Mouse (Mus musculus): Measurements from ENCODE around the gene Nat8f4. TPM values are rescaled to one million over a fixed set of nuclear protein-coding genes. Genes with fewer than 3 reads are reported as not detected.
"Not testable (repeated sequence)": the region's sequence is repeated elsewhere in the genome, so short reads cannot be mapped to it uniquely, and the experiment has no call there.

The Nat8f4 gene
- 1.5 and 1.8 TPM in 2 replicates for polyA plus RNA-seq (2012; rRNA removed)

DNA sequence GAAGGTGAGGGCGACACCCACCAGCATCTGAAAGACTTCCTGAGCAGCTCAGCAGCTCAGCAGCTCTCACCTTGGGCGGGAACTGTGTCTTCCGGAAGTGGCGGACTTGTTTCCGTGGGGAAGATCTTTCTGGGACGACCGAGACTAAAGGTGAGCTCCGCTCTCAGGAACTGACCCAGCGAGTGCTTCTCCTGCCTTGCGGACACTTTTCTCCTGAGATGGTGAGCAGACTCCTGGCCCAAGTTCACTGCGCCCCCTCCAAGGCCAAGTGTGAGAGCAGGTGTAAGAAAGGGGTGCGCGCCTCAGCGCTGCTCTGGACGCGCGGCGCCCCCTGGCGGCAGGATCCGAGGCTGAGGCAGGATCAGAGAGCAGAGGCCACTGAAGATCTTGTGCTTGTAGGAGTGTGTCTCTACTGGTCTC lies at the start of gene Nat8f4:
Nat8f4 (minus strand) TSS at position 243 of the 420 bp plus-strand sequence.
- Histone ChIP-seq H3K27ac (ENCODE audit: insufficient read depth, low read length) (peak within 1 kb of the TSS; percentile 77), H3K4me3 (ENCODE audit: extremely low read depth, insufficient read depth, insufficient read length) (peak within 1 kb of the TSS; percentile 70)
- WGBS = 10% methylated on average over 20 of the region's 20 CpGs
- not testable (repeated sequence) for H3K36me3 ChIP-seq (ENCODE audit: control insufficient read depth, insufficient read depth, low read length); H3K4me1 ChIP-seq (ENCODE audit: control insufficient read depth, insufficient read depth, insufficient read length); H3K27me3 ChIP-seq (ENCODE audit: control insufficient read depth, insufficient read depth, low read length)
- peak; percentile 50; the same call in 1 of the 2 replicates for TF ChIP-seq CTCF (IDR thresholded peaks at IDR 0.05; ENCODE audit: extremely low read depth, insufficient read depth, insufficient read length, insufficient replicate concordance)
- DNase-seq (ENCODE audit: low read depth in 1 of 2, low spot score in 2 of 2) = peak; percentile 29 to 72

DNA sequence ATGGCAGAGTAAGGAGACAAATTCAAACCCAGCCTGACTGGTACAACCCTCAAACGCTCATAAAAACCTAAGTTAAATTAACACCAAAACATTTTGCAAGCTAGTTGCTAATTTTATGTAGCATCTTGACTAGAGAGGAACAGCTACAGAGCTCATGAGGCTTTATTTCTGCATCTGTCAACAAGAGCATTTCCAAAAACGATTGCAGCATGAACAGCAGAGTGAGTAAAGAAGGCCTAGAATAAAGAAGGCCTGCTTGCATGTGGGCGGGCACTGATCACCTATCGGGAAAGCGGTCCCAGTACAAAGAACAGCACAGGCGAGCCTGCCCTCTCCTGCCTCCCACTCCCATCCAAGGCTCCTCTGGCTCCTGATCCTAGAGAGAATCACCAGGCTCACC lies 43.9 kb upstream of the Nat8f4 start:
- H3K4me1 ChIP-seq (ENCODE audit: control insufficient read depth, insufficient read depth, insufficient read length) = no peaks in the 10 kb centered on the region
- peaks cover 64% of the 10 kb centered on the region for H3K36me3 ChIP-seq (ENCODE audit: control insufficient read depth, insufficient read depth, low read length)
- no peak for TF ChIP-seq CTCF (IDR thresholded peaks at IDR 0.05; ENCODE audit: extremely low read depth, insufficient read depth, insufficient read length, insufficient replicate concordance)
- TF ChIP-seq POLR2A (IDR thresholded peaks at IDR 0.05; ENCODE audit: low read depth, low read length) = no peak
- H3K27ac ChIP-seq (ENCODE audit: insufficient read depth, low read length) = no peak overlapping the region
- WGBS = 86% methylated on average over 6 of the region's 6 CpGs
- H3K27me3 ChIP-seq (ENCODE audit: control insufficient read depth, insufficient read depth, low read length) = no peaks in the 10 kb centered on the region
- H3K4me3 ChIP-seq (ENCODE audit: extremely low read depth, insufficient read depth, insufficient read length) = no peak overlapping the region
- DNase-seq (ENCODE audit: low read depth in 1 of 2, low spot score in 2 of 2) = no peak

- TF ChIP-seq POLR2A (IDR thresholded peaks at IDR 0.05; ENCODE audit: low read depth, low read length) (no peak), CTCF (IDR thresholded peaks at IDR 0.05; ENCODE audit: extremely low read depth, insufficient read depth, insufficient read length, insufficient replicate concordance) (no peak)
- Histone ChIP-seq H3K4me3 (ENCODE audit: extremely low read depth, insufficient read depth, insufficient read length) (no peak overlapping the region), H3K4me1 (ENCODE audit: control insufficient read depth, insufficient read depth, insufficient read length) (no peaks in the 10 kb centered on the region), H3K27me3 (ENCODE audit: control insufficient read depth, insufficient read depth, low read length) (no peaks in the 10 kb centered on the region), H3K27ac (ENCODE audit: insufficient read depth, low read length) (no peak overlapping the region), H3K36me3 (ENCODE audit: control insufficient read depth, insufficient read depth, low read length) (peaks cover 29% of the 10 kb centered on the region)
- no peak for DNase-seq (ENCODE audit: low read depth in 1 of 2, low spot score in 2 of 2)
- 95% methylated on average over 3 of the region's 3 CpGs for WGBS
Measured at GRCm38 (mm10) chr6:85942469-85942868, 37.8 kb upstream of the Nat8f4 start.

DNA sequence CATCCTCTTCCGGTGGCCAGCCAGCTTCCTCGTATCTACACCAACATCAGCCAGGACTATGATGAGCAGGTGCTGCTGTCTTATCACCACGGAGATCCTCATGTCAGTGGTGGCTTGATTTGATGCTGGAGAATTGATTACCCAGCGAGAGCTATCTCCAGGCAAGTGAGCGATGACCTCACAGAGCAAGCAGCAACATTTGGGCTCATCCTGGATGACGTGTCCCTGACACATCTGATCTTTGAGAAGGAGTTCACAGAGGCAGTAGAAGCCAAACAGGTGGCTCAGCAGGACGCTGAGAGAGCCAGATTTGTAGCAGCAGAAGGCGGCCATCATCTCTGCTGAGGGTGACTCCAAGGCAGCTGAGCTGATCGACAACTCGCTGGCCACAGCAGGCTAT lies 34.0 kb upstream of the Nat8f4 start:
- Histone ChIP-seq H3K4me3 (ENCODE audit: extremely low read depth, insufficient read depth, insufficient read length) (no peak overlapping the region), H3K27ac (ENCODE audit: insufficient read depth, low read length) (no peak overlapping the region), H3K4me1 (ENCODE audit: control insufficient read depth, insufficient read depth, insufficient read length) (no peaks in the 10 kb centered on the region), H3K27me3 (ENCODE audit: control insufficient read depth, insufficient read depth, low read length) (no peaks in the 10 kb centered on the region), H3K36me3 (ENCODE audit: control insufficient read depth, insufficient read depth, low read length) (peaks cover 3% of the 10 kb centered on the region; the same call in 1 of the 2 replicates)
- no peak for TF ChIP-seq POLR2A (IDR thresholded peaks at IDR 0.05; ENCODE audit: low read depth, low read length)
- no peak for TF ChIP-seq CTCF (IDR thresholded peaks at IDR 0.05; ENCODE audit: extremely low read depth, insufficient read depth, insufficient read length, insufficient replicate concordance)
- DNase-seq (ENCODE audit: low read depth in 1 of 2, low spot score in 2 of 2) = no peak
- 88% methylated on average over 10 of the region's 10 CpGs for WGBS

DNA sequence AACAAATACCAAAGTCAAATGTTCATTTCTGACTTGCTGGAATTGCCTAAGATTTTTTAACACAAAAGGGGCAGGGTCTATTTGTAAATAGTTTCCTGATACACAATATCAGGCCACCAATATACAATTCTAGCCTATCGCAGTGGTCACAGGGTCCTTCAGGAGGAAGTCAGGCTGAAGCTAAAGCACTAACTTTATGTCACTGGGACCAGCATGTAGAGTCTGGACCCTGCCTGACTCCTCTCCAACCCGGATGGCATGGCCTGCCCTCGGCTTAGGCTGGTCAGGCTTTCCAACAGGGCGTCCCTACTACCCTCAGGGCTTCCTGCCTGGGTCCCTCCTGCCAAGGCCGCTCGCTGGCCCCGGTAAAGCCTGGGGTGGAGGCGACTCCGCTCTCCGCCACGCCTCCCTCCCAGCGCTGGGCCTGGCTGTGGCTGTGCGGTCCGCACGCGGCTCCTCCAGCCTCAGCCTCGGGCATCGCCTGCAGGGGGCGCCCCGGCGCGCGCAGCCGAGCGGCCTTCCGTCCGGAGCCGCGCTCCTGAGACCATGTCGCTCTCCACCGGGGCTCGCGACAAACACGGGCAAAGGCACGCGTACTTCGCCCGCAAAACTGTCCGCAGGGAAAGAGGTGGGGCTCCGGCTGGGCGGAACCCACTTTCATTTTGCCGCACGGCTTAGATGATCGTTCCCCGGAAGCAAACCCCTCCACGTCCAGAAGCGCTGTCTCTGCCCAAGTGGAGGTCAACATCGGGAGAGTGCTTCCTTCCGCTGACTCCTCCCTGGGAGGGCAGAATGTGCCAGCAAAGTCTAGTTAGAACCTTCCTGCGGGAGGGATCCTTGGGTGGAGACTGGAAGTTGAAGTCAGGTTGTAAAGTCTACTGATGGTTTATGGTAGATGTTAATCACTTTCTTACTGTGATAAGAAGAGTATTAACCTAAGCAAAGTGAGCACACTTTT lies 32.1 kb upstream of the Nat8f4 start:
- peak overlapping the region; percentile 56 for H3K27ac ChIP-seq (ENCODE audit: insufficient read depth, low read length)
- H3K36me3 ChIP-seq (ENCODE audit: control insufficient read depth, insufficient read depth, low read length); H3K27me3 ChIP-seq (ENCODE audit: control insufficient read depth, insufficient read depth, low read length); H3K4me1 ChIP-seq (ENCODE audit: control insufficient read depth, insufficient read depth, insufficient read length): not testable (repeated sequence)
- under 1% methylated on average over 50 of the region's 50 CpGs for WGBS
- peak; percentile 43; the same call in 1 of the 2 replicates for TF ChIP-seq CTCF (IDR thresholded peaks at IDR 0.05; ENCODE audit: extremely low read depth, insufficient read depth, insufficient read length, insufficient replicate concordance)
- peak overlapping the region; percentile 65 for H3K4me3 ChIP-seq (ENCODE audit: extremely low read depth, insufficient read depth, insufficient read length)
- peak in 1 of 2 experiments; percentile 76 for DNase-seq (ENCODE audit: low read depth in 1 of 2, low spot score in 2 of 2)

- Histone ChIP-seq H3K4me3 (ENCODE audit: extremely low read depth, insufficient read depth, insufficient read length) (no peak overlapping the region), H3K27ac (ENCODE audit: insufficient read depth, low read length) (no peak overlapping the region), H3K4me1 (ENCODE audit: control insufficient read depth, insufficient read depth, insufficient read length) (no peaks in the 10 kb centered on the region), H3K36me3 (ENCODE audit: control insufficient read depth, insufficient read depth, low read length) (no peaks in the 10 kb centered on the region), H3K27me3 (ENCODE audit: control insufficient read depth, insufficient read depth, low read length) (no peaks in the 10 kb centered on the region)
- DNase-seq (ENCODE audit: low read depth in 1 of 2, low spot score in 2 of 2) = no peak
- TF ChIP-seq POLR2A (IDR thresholded peaks at IDR 0.05; ENCODE audit: low read depth, low read length) (no peak), CTCF (IDR thresholded peaks at IDR 0.05; ENCODE audit: extremely low read depth, insufficient read depth, insufficient read length, insufficient replicate concordance) (peak; percentile 11; the same call in 1 of the 2 replicates)
- 68% methylated on average over 3 of the region's 3 CpGs for WGBS
Measured at GRCm38 (mm10) chr6:85935646-85936045, 31.0 kb upstream of the Nat8f4 start.

DNA sequence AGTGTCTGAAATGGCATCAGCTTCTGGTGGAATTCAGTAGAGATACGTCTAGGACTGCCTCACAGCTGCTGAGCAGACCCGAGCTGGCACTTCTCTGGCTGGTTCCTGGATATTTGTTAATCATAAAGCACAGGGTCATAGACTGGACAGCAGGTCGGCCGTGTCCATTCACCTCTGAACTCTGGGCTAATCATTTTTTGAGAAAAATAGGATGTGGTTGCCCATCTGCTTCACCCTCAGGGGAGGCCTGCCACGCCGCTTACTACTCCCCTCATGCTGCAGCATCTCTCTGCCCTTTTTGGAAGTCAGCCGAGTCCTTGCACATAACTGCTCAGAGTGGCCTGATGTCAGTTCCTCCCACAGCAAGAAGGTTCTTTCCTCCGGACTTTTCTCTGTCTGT lies 29.4 kb upstream of the Nat8f4 start:
- Histone ChIP-seq H3K36me3 (ENCODE audit: control insufficient read depth, insufficient read depth, low read length) (peaks cover 7% of the 10 kb centered on the region), H3K27me3 (ENCODE audit: control insufficient read depth, insufficient read depth, low read length) (no peaks in the 10 kb centered on the region), H3K27ac (ENCODE audit: insufficient read depth, low read length) (no peak overlapping the region), H3K4me3 (ENCODE audit: extremely low read depth, insufficient read depth, insufficient read length) (no peak overlapping the region), H3K4me1 (ENCODE audit: control insufficient read depth, insufficient read depth, insufficient read length) (no peaks in the 10 kb centered on the region)
- no peak for TF ChIP-seq CTCF (IDR thresholded peaks at IDR 0.05; ENCODE audit: extremely low read depth, insufficient read depth, insufficient read length, insufficient replicate concordance)
- no peak for TF ChIP-seq POLR2A (IDR thresholded peaks at IDR 0.05; ENCODE audit: low read depth, low read length)
- DNase-seq (ENCODE audit: low read depth in 1 of 2, low spot score in 2 of 2) = no peak
- WGBS = 86% methylated on average over 8 of the region's 8 CpGs

Data from spleen, adult 2 months (tissue).